Mouse (Mus musculus) heart, postnatal 36 days (tissue): Measurements from ENCODE around the gene Mgat5. TPM values are rescaled to one million over a fixed set of nuclear protein-coding genes. Genes with fewer than 3 reads are reported as not detected.

ENCODE experiments used
- DNase-seq, 2 experiments: peaks; one replicate each; pipeline ENCODE4 v3.0.0; 2021 to 2022
- intact Hi-C: fragments of 180-260 bp; cut with DNase I; formaldehyde crosslinking; loops from one replicate; pipeline ENCODE4 v1.15.1; 2025
- total RNA-seq, 2 experiments: library from RNA; stranded (reverse); gene quantifications; 2 replicates each; pipeline ENCODE4 v1.2.3; 2021

The Mgat5 gene
- total RNA-seq, 2 experiments from 2014 or later: 11.1 to 11.5 TPM

DNA sequence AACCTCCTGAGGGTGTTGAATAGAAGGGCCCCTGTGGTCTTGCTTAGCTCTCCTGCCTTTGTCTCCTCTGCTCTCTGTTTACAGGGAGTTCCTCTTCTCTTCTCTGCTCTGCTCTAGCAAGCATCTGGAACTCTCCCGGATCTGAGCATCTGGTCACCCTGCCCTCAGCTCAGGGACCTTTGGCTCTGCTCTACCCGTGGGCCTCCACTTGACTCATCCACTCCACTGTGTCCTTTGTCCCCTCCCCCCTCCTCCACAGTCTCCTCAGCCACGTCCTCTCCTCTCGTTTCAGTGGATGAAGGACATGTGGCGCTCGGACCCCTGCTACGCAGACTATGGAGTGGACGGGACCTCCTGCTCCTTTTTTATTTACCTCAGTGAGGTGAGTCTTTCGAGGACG is 161.3 kb downstream of the Mgat5 start:
- intact Hi-C loops: no loop called here
- DNase-seq: no peak

GRCm38 (mm10) chr1:127368513-127368912 is 163.7 kb downstream of the Mgat5 start:
- intact Hi-C loops: no loop called here

GRCm38 (mm10) chr1:127369538-127369937 is 164.7 kb downstream of the Mgat5 start:
- intact Hi-C loops: no loop called here
- DNase-seq: no peak

More at GRCm38 (mm10) chr1:127368513-127368912, 163.7 kb downstream of the Mgat5 start:
- DNase-seq: no peak

- DNase-seq: no peak
- intact Hi-C loops: no loop called here
Measured at GRCm38 (mm10) chr1:127372096-127372495, 167.3 kb downstream of the Mgat5 start.

GRCm38 (mm10) chr1:127373559-127373958 is 168.7 kb downstream of the Mgat5 start:
- no peak for DNase-seq
- intact Hi-C loops: no loop called here

DNA sequence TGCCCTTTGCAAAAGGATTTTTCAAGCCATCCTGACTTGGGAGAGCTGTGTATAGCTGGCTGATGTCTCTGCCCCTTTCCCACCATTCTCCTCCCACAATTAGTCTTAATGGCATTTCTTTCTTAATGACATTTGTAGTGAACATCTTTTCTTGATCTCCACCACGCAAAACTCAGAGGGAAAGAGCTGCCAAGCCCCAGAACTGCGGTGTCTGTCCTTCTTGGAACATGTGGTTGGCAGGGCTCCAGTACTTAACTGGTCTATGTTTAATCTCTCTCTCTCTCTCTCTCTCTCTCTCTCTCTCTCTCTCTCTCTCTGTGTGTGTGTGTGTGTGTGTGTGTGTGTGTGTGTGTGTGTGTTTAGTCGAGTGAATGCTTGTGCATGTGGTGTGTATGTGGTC is 169.3 kb downstream of the Mgat5 start:
- DNase-seq: no peak
- intact Hi-C loops: no loop called here

DNA sequence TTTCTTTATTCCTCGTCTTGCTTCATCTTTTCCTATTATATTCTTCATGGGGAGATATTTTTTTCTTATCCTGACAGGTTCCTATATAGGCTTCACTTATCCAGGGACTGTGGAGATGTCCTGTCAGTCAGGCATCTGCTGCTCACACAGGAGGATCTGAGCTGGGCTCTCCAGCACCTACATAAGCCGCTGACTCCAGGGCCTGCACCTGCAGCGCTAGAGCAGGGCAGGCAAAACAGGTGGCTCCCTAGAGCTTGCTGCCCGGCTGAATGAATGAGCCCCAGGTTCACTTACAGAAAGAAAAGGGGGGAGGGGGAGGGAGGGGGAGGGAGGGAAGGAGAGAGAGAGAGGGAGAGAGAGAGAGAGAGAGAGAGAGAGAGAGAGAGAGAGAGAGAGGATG is 175.3 kb downstream of the Mgat5 start:
- intact Hi-C loops: loop anchor here (5.0 kb wide), 1 partner anchor 77 kb away; no protein-coding TSS in a partner anchor
- no peak for DNase-seq

DNA sequence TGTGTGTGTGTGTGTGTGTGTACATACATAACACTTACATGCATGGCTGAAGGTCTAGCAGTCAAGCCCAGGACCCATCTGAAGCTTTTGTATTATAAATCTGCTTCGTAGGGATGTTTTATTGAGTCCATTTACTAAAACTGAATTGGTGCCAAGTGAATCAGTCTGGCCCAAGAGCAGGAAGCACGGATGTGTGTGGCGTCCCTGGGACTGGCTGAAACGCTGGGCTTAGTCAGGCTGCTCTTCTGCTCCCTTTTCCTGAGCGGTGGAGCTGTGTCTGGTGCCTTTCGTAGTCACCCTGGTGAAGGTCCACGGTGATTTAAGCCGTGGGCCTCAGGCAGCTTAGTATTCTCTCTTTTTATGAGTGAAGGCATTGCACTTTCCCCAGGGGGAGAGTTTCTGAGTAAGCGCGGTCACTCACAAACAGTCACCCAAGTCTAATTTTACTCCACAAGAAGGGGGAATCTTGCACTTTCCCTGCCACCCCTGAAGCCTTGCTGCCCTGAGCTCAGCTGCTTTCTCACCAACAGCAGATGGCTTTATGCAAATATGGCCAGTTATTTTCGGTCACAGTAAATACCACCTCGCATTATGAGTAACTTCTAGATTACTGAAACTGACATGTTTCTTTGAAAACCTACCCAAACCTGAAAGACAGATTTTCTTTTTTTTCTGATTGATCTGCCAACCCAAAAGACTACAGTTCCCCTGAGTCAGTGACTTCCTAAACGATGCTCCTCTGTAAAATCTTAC is 176.1 kb downstream of the Mgat5 start:
- DNase-seq: peak in 1 of 2 experiments; percentile 11
- intact Hi-C loops: loop anchor here (5.0 kb wide), 1 partner anchor 76 kb away; no protein-coding TSS in a partner anchor

DNA sequence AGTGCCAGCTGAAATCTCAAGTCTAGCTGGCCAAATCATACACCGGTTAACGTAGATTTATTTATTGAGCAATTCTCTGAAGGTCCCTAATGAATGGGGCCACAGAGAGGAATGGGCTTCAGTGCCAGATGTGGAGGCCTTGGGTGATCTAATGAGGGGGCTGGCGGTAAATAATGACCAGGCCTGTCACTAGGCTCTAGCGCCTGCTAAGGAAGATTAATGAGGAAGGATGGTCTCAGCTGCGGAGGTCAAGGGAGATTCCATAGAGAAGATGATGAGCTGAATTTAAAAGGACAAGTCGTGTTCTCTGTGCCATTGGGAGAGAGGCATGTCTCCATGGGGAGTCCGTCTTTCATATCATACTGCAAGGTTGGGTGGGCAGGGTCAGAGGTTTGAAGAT is 178.3 kb downstream of the Mgat5 start:
- DNase-seq: no peak
- intact Hi-C loops: loop anchor here (5.0 kb wide), 1 partner anchor 74 kb away; no protein-coding TSS in a partner anchor

DNA sequence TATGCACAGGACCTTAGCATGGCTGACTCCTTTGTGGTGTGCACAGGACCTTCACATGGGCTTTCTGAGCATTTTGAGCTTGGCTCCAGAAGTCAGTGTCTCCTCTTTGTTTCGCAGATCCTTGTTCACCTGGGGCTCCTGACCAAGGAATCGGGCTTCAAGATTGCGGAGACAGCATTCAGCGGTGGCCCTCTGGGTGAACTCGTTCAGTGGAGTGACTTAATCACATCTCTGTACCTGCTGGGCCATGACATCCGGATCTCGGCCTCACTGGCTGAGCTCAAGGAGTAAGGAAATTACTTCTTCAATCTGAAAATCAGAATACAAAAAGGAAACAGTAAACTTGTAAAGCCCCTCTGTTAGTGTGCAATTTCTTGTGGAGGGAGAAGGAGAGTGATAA is 182.4 kb downstream of the Mgat5 start:
- intact Hi-C loops: loop anchor here (2.0 kb wide), 1 partner anchor 32 kb away; no protein-coding TSS in a partner anchor

GRCm38 (mm10) chr1:127387661-127388060 is 182.8 kb downstream of the Mgat5 start:
- DNase-seq: no peak
- intact Hi-C loops: loop anchor here (2.0 kb wide), 1 partner anchor 33 kb away; no protein-coding TSS in a partner anchor

More for the DNA sequence above, 182.4 kb downstream of the Mgat5 start:
- no peak for DNase-seq

DNA sequence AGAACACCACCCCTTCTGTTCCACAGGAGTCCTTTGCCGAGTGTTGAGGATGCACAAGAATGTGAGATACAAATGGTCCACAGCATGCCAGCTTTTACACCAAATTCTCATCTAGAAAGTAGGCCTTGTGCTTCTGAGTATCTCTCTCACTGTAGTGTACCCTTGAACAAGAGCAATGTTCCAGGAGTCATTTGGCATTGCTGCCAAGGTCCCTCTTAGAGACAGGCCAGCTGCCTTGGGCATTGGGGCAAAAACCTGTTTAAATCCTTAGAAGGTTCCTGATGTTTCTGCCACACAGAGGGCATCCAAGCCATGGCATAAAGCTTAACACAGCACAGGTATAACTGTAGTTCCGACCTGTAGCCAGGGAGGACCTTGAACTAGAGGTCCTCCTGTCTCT is 189.9 kb downstream of the Mgat5 start:
- intact Hi-C loops: no loop called here
- DNase-seq: no peak

- intact Hi-C loops: no loop called here
- no peak for DNase-seq
Measured at GRCm38 (mm10) chr1:127395724-127396123, 190.9 kb downstream of the Mgat5 start.

DNA sequence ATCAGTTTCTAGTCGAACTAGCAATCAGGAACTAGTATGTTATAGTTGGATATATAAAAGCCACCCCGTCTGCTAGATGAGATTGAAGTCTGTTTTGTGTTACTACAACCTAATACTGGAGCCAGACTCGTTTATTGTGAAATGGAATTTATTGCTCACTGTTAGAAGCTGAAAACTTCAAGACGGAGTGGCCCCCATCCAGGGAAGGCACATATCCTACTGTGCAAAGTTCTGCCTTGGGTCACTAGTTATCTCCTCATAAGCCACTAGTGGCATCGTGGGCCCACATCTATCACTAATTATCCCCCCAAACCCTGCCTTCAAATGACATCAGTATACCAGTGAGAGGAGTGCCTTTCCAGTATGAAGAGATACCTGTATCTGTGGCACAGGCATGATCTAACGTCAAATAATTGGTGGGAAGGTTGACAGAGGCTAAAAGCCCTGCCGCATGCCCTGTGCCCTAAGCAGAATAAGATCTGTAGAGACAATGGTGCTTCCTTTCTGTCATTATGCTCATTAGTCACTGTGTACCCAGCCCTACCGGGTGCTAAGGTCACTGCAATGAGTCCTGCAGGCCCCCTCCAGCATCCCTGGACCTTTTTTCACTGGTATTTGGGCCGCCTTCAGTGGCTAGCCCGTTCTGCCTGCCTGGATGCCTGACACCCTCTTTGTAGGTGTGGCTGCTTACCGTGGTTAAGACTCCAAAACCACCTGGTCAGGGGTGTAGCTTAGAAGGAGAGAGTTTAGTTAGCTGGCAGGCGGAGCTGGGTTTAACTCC is 191.9 kb downstream of the Mgat5 start:
- intact Hi-C loops: no loop called here
- DNase-seq: no peak

- no peak for DNase-seq
- intact Hi-C loops: no loop called here
Measured at GRCm38 (mm10) chr1:127397396-127397795, 192.6 kb downstream of the Mgat5 start.

- intact Hi-C loops: no loop called here
- no peak for DNase-seq
Measured at GRCm38 (mm10) chr1:127398186-127398585, 193.4 kb downstream of the Mgat5 start.

DNA sequence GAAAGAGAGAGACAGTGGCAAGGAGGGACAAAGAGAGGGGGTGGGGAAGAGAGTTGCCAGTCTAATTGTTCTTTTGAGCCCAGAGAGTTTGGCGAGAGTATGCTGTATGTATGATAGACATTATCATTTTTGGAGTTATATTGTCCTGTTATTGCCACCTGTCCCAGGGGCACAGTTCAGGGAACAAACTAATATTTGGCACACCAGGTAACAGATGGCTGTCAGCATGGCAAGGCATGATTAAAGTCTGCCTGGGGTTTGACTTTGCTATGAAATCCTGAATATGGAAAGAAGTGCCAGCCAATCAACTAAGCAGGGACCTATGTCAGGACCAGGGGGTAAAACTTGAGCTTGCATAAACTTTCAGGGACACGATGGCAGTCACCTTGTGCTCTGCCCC is 195.4 kb downstream of the Mgat5 start:
- intact Hi-C loops: no loop called here
- no peak for DNase-seq

GRCm38 (mm10) chr1:127400666-127401065 is 195.9 kb downstream of the Mgat5 start:
- intact Hi-C loops: no loop called here
- no peak for DNase-seq

- DNase-seq: no peak
- intact Hi-C loops: no loop called here
Measured at GRCm38 (mm10) chr1:127404655-127405054, 199.8 kb downstream of the Mgat5 start.

DNA sequence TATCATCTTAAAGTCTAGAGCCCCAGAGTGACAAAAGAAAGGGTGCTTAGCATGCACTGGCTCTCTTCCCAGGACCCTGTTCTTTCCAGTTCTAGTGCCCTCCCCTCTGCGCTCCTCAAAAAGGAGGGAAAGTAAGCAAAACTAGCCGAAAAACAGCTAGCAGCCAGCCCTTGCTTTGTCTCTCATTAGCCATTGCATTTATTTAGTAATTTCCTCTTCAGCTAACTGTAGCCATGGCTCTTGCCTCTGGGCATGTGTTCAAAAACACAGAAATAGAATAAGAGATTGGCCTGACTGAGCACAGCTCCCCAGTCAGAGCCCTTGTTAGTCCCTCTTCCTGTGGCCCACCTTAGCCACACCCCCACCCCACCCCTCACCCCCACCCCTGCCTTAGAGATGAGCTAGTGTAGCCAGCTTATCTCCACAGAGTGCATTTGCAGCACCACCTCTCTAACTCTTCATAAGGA is 204.2 kb downstream of the Mgat5 start:
- intact Hi-C loops: loop anchor here (1.0 kb wide), 1 partner anchor 205 kb away; no protein-coding TSS in a partner anchor
- peak in 1 of 2 experiments; percentile 8 for DNase-seq

DNA sequence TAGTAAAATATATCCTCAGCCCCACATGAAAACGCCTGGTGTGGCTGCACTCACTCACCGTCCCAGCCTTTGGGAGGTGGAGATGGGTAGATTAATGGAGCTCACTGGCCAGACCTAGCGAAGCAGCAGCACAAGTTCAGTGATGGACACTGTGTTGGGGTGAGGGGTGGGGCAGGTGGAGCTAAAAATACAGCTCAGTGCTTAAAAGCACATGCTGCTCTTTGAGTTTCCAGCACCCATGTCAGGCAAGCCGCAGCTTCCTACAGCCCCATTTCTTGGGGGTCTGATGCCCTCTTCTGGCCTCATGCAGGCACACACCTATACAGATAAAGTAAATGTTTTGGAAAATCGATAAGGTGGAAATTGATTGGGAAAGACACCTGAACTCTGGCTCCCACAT is 204.7 kb downstream of the Mgat5 start:
- intact Hi-C loops: loop anchor here (1.0 kb wide), 1 partner anchor 205 kb away; no protein-coding TSS in a partner anchor
- peak in 1 of 2 experiments; percentile 16 for DNase-seq
